Mouse (Mus musculus) intestine, postnatal 0 days (tissue): ENCODE data around the gene Ankrd44. TPM values are rescaled to one million over a fixed set of nuclear protein-coding genes. Genes with fewer than 3 reads are reported as not detected.

Source experiments
- ATAC-seq: fragments of 200-750 bp; cut with Nextera tagmentation; 2 replicates; pipeline ENCODE4 v1.8.0; 2017; ENCODE audit warnings: mild to moderate bottlenecking, moderate TSS enrichment, moderate library complexity
- H3K27ac ChIP-seq: fragments of 300-500 bp; sonication (generic); 2 replicates; pipeline ENCODE4 v1.5.1; 2014; ENCODE audit warnings: mild to moderate bottlenecking, low read depth, low read length, moderate library complexity
- H3K27me3 ChIP-seq: fragments of 300-500 bp; sonication (generic); replicated peaks from 2 replicates; pipeline ENCODE4 v1.6.1; 2014; ENCODE audit warnings: low read length, mixed read lengths; ENCODE audit not compliant: control insufficient read depth, insufficient read depth
- H3K36me3 ChIP-seq: fragments of 300-500 bp; sonication (generic); 2 replicates; pipeline ENCODE4 v1.6.1; 2014; ENCODE audit warnings: mild to moderate bottlenecking, moderate library complexity; ENCODE audit not compliant: control insufficient read depth, insufficient read depth
- H3K4me1 ChIP-seq: fragments of 300-500 bp; sonication (generic); replicated peaks from 2 replicates; pipeline ENCODE4 v1.6.1; 2014; ENCODE audit warnings: antibody characterized with exemption, low read length, mixed read lengths; ENCODE audit not compliant: control insufficient read depth, insufficient read depth
- H3K4me2 ChIP-seq: fragments of 300-500 bp; sonication (generic); replicated peaks from 2 replicates; pipeline ENCODE4 v1.6.1; 2014; ENCODE audit warnings: low read depth, mild to moderate bottlenecking, moderate library complexity
- H3K4me3 ChIP-seq: fragments of 300-500 bp; sonication (generic); 2 replicates; pipeline ENCODE4 v1.5.1; 2014; ENCODE audit warnings: low read depth, low read length
- H3K9ac ChIP-seq: fragments of 300-500 bp; sonication (generic); 2 replicates; pipeline ENCODE4 v1.6.1; 2014; ENCODE audit warnings: mild to moderate bottlenecking, low read depth, low read length
- H3K9me3 ChIP-seq: fragments of 300-500 bp; sonication (generic); 2 replicates; pipeline ENCODE4 v1.6.1; 2016; ENCODE audit warnings: mixed run types; ENCODE audit not compliant: control insufficient read depth
- CTCF ChIP-seq: sonication (generic); IDR thresholded peaks from 2 replicates; pipeline ENCODE4 v1.5.1; 2016; ENCODE audit warnings: low read depth, mild to moderate bottlenecking, control low read depth, antibody characterized with exemption, moderate library complexity
- WGBS: fragments of 180-500 bp; shearing (Covaris S2); extraction: QIAGEN DNeasy Blood & Tissue Kit; methylation state at CpG from one replicate; pipeline ENCODE4 v1.1.7; 2014; 5-methylcytosine and 5-hydroxymethylcytosine counted together
- polyA plus RNA-seq: library from polyadenylated mRNA; unstranded; fragments of >200 nt; fragmentation: Nextera tagmentation; extraction: Ambion mirVana; gene quantifications from 2 replicates; pipeline ENCODE4 v1.2.1, GENCODE M21; 2015

Ankrd44 gene
- polyA plus RNA-seq, 1 experiment from 2014 or later, result 5.5 TPM

DNA sequence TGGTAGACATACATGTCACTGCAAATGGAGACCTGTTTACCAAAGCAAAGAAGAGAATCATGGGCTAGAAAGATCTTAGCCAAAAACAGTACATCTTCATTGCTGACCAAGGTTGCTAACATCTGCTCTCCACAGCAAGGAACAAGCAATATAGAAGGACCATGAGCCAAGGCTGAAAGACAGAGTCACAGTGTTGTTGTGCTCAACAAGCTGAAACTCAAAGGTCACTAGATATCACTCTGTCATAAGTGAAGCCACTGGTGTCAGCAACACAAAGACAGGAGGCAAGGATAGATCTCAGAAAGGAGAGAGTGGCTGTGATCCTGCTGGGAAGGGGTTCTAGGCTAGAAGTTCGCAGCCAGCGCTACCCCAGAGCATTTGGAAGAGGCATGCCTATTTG is 131.5 kb downstream of the Ankrd44 start:
- Histone ChIP-seq H3K9me3 (no peaks in the 10 kb centered on the region), H3K4me3 (no peak overlapping the region), H3K27ac (no peak overlapping the region), H3K4me2 (no peak overlapping the region), H3K4me1 (no peaks in the 10 kb centered on the region), H3K9ac (no peak overlapping the region), H3K36me3 (no peaks in the 10 kb centered on the region), H3K27me3 (no peaks in the 10 kb centered on the region)
- no peak for TF ChIP-seq CTCF
- WGBS, result 91% methylated on average over 2 of the region's 2 CpGs
- ATAC-seq, result peak; percentile 60

GRCm38 (mm10) chr1:54791406-54791805 is 134.8 kb downstream of the Ankrd44 start:
- H3K9ac ChIP-seq, result no peak overlapping the region
- H3K4me2 ChIP-seq, result no peak overlapping the region
- no peak for ATAC-seq
- H3K9me3 ChIP-seq, result no peaks in the 10 kb centered on the region
- H3K4me3 ChIP-seq, result no peak overlapping the region
- H3K27me3 ChIP-seq, result no peaks in the 10 kb centered on the region
- H3K4me1 ChIP-seq, result 0 out of 2 replicates have a peak, but pooled peaks cover 3% of the 10 kb centered on the region
- 71% methylated on average over 3 of the region's 3 CpGs for whole genome bisulfite sequencing
- H3K36me3 ChIP-seq, result no peaks in the 10 kb centered on the region
- H3K27ac ChIP-seq, result no peak overlapping the region
- TF ChIP-seq CTCF, result no peak

- no peak for TF ChIP-seq CTCF
- WGBS, result 79% methylated on average over 7 of the region's 7 CpGs
- H3K4me2 ChIP-seq, result no peak overlapping the region
- 0 out of 2 replicates have a peak, but pooled peaks cover 3% of the 10 kb centered on the region for H3K4me1 ChIP-seq
- H3K9ac ChIP-seq, result no peak overlapping the region
- no peak for ATAC-seq
- H3K27me3 ChIP-seq, result no peaks in the 10 kb centered on the region
- H3K9me3 ChIP-seq, result no peaks in the 10 kb centered on the region
- H3K4me3 ChIP-seq, result no peak overlapping the region
- H3K36me3 ChIP-seq, result no peaks in the 10 kb centered on the region
- H3K27ac ChIP-seq, result no peak overlapping the region
These were observed 136.7 kb downstream of the Ankrd44 start for GRCm38 (mm10) chr1:54789327-54789960.

DNA sequence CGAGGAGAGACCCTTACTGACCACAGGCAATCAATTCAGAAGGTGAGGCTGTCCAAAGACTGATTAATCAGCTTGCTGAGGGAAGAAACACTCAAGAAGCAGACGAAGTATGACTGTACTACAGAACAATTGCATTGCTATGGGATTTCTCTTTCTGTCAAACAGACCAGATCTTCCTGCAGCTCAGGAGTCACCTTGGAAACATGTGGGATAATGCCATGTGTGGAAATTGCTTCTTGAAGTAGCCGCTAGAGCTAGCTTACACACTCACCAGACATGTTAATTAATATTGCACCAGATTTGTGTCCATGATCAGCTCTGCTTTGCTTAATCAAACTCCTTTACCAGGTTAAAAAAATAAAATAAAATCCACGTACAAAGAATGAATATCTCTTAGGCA is 137.8 kb downstream of the Ankrd44 start:
- no peak overlapping the region for H3K4me2 ChIP-seq
- H3K36me3 ChIP-seq, result no peaks in the 10 kb centered on the region
- H3K4me3 ChIP-seq, result no peak overlapping the region
- no peak for ATAC-seq
- no peaks in the 10 kb centered on the region for H3K27me3 ChIP-seq
- TF ChIP-seq CTCF, result no peak
- H3K9ac ChIP-seq, result no peak overlapping the region
- WGBS, result 73% methylated on average over 4 of the region's 4 CpGs
- H3K9me3 ChIP-seq, result no peaks in the 10 kb centered on the region
- no peak overlapping the region for H3K27ac ChIP-seq
- 0 out of 2 replicates have a peak, but pooled peaks cover 3% of the 10 kb centered on the region for H3K4me1 ChIP-seq

DNA sequence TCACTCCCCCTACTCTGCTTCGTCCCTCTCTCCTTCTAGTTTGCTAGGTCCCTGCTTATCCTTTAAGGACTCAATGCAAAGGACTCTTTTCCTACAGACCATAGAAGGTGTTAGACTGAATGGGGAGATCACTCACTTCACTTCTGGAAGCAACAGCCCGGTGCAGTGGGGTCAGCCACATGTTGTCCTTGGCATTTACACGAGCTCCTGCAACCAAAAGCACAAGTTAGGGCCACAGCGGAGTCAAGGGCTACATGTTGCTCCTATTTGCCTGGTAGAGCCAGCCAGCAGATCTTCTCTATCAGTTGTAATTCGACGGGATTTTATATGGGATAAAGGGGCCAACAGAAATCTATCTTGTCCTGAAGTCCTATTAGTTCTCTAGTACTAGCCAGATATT is 148.0 kb downstream of the Ankrd44 start:
- no peak for TF ChIP-seq CTCF
- H3K4me1 ChIP-seq, result no peaks in the 10 kb centered on the region
- no peak overlapping the region for H3K27ac ChIP-seq
- H3K4me2 ChIP-seq, result no peak overlapping the region
- no peaks in the 10 kb centered on the region for H3K27me3 ChIP-seq
- 91% methylated on average over 6 of the region's 6 CpGs for WGBS
- ATAC-seq, result no peak
- no peak overlapping the region for H3K4me3 ChIP-seq
- H3K36me3 ChIP-seq, result no peaks in the 10 kb centered on the region
- H3K9me3 ChIP-seq, result no peaks in the 10 kb centered on the region
- H3K9ac ChIP-seq, result no peak overlapping the region

GRCm38 (mm10) chr1:54777104-54777503 is 149.1 kb downstream of the Ankrd44 start:
- H3K9me3 ChIP-seq, result no peaks in the 10 kb centered on the region
- WGBS, result 78% methylated on average over 6 of the region's 6 CpGs
- H3K9ac ChIP-seq, result no peak overlapping the region
- H3K36me3 ChIP-seq, result no peaks in the 10 kb centered on the region
- H3K27me3 ChIP-seq, result no peaks in the 10 kb centered on the region
- no peak overlapping the region for H3K27ac ChIP-seq
- no peaks in the 10 kb centered on the region for H3K4me1 ChIP-seq
- no peak for TF ChIP-seq CTCF
- H3K4me3 ChIP-seq, result no peak overlapping the region
- ATAC-seq, result no peak
- no peak overlapping the region for H3K4me2 ChIP-seq
